Mouse (Mus musculus): ENCODE measurements around the gene Zfp385b. TPM values are rescaled to one million over a fixed set of nuclear protein-coding genes. Genes with fewer than 3 reads are reported as not detected.

Gene Zfp385b
- polyA plus RNA-seq, 1 experiment from 2014 or later = 0.85 TPM

DNA sequence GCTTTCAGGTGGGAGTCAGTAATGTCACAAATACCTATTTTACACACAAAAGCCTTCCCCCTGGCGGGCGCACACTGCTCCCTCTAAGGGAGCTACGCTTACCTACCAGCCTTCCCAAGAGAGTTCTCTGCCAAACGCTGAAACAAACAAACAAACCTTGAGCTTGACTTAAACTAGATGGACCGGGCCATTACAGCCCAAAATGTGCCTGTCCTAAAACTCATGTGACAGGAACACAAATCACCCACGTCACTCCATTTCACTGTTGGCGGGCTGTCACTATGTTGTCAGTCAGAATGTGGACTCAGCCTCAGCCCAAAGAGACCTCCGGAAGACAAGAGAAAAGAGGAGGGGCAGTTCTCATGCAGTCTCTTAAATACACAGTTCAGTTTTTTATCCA lies 300.7 kb downstream of the Zfp385b start:
- Histone ChIP-seq H3K4me3 (peak overlapping the region; percentile 56), H3K27me3 (replicated peaks; ENCODE audit: low read depth, poor library complexity, severe bottlenecking) (peaks cover 5% of the 10 kb centered on the region), H3K9me3 (no peaks in the 10 kb centered on the region), H3K27ac (replicated peaks) (no peak overlapping the region), H3K4me1 (peaks cover 18% of the 10 kb centered on the region), H3K36me3 (replicated peaks) (no peaks in the 10 kb centered on the region)
- 5% methylated on average over 8 of the region's 8 CpGs for WGBS
- DNase-seq (ENCODE audit: low spot score) = peak; percentile 17

DNA sequence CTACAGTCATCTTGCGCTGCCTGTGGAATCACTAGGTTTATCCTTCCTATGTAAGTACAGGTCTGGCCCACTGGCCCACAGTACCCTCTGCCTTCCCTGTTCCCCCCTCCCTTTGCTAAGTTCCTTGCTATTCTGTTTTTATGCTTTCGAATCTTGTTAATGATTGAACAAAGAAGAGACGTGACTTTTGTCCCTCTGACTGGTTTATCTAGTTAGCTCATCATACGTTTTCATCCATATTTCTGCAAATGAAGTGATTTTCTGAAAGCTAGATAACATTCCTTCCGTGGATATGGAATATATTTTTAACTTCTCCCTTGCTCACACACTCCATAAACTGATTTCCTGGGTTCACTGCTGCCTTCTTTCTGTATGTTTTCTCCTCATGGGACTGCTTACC lies 302.8 kb downstream of the Zfp385b start:
- no peaks in the 10 kb centered on the region for H3K9me3 ChIP-seq
- no peaks in the 10 kb centered on the region for H3K36me3 ChIP-seq (replicated peaks)
- H3K27ac ChIP-seq (replicated peaks) = no peak overlapping the region
- WGBS = 89% methylated on average over 5 of the region's 5 CpGs
- H3K4me1 ChIP-seq = peaks cover 18% of the 10 kb centered on the region
- DNase-seq (ENCODE audit: low spot score) = no peak
- H3K4me3 ChIP-seq = no peak overlapping the region
- peaks cover 5% of the 10 kb centered on the region for H3K27me3 ChIP-seq (replicated peaks; ENCODE audit: low read depth, poor library complexity, severe bottlenecking)

DNA sequence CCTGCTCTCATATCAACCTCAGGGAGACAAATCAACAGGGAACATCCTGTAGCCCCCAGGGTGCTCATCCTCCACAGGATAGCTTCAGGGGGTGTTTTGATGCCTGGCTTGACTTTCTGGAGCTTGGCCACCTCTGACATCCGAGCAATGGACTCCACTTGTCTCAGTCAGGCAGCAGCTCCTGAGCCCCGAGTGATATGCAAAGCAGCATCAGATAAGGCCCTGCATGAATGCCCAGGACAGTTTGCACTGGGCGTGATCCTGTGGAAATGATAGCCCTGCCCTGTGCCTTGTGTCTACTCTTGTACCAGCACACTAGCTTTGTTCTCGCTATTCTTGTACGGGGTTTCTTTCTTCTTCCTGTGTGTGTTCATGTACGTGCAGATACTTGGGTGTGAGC lies 303.8 kb downstream of the Zfp385b start:
- 69% methylated on average over 6 of the region's 6 CpGs for WGBS
- peaks cover 18% of the 10 kb centered on the region for H3K4me1 ChIP-seq
- H3K9me3 ChIP-seq = no peaks in the 10 kb centered on the region
- H3K27ac ChIP-seq (replicated peaks) = no peak overlapping the region
- no peaks in the 10 kb centered on the region for H3K36me3 ChIP-seq (replicated peaks)
- H3K27me3 ChIP-seq (replicated peaks; ENCODE audit: low read depth, poor library complexity, severe bottlenecking) = peaks cover 5% of the 10 kb centered on the region
- DNase-seq (ENCODE audit: low spot score) = no peak
- no peak overlapping the region for H3K4me3 ChIP-seq

DNA sequence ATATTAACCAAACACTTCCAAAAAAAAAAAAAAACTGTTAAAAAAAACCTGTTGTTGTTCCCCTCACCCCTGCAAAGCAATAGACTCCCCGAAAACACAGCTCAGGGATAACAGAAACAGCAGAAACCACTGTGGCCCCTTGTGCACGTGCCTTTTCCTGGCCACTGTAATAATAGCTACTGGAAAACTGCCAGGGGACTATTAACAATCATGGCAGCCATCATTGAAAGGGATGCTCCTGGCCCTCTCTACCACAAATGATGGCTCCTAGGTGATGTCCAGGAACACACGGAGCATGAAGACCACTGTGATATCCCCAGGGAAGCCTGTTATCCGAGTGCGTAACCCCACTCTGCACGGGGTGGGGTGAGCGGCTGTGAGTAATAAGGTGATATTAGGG lies 304.4 kb downstream of the Zfp385b start:
- H3K27me3 ChIP-seq (replicated peaks; ENCODE audit: low read depth, poor library complexity, severe bottlenecking) = peaks cover 5% of the 10 kb centered on the region
- H3K27ac ChIP-seq (replicated peaks) = no peak overlapping the region
- no peaks in the 10 kb centered on the region for H3K36me3 ChIP-seq (replicated peaks)
- no peak for DNase-seq (ENCODE audit: low spot score)
- no peaks in the 10 kb centered on the region for H3K9me3 ChIP-seq
- 74% methylated on average over 7 of the region's 7 CpGs for WGBS
- no peak overlapping the region for H3K4me3 ChIP-seq
- peaks cover 18% of the 10 kb centered on the region for H3K4me1 ChIP-seq

DNA sequence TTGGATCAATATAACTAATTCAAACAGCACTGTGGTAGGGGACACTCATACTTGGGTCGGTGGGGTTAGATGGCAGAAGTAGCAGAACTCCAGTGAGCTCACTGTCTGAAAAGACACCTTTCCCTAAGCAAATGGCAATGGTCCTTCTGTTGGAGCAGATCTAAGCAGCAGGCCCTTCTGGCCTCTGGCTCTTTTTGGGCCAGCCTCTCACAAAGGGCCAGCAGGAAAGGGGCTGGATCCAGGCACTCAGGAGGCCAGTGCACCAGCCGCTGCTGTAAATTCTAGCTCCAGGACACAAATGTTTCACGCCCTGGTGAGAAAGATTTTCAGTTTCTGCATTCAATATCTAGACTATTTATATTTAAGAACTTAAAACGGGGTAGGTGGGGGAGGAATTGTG lies 305.0 kb downstream of the Zfp385b start:
- Histone ChIP-seq H3K9me3 (no peaks in the 10 kb centered on the region), H3K4me1 (peaks cover 15% of the 10 kb centered on the region), H3K4me3 (no peak overlapping the region), H3K27ac (replicated peaks) (no peak overlapping the region), H3K27me3 (replicated peaks; ENCODE audit: low read depth, poor library complexity, severe bottlenecking) (peaks cover 5% of the 10 kb centered on the region), H3K36me3 (replicated peaks) (no peaks in the 10 kb centered on the region)
- WGBS = 51% methylated on average over 4 of the region's 4 CpGs
- no peak for DNase-seq (ENCODE audit: low spot score)

DNA sequence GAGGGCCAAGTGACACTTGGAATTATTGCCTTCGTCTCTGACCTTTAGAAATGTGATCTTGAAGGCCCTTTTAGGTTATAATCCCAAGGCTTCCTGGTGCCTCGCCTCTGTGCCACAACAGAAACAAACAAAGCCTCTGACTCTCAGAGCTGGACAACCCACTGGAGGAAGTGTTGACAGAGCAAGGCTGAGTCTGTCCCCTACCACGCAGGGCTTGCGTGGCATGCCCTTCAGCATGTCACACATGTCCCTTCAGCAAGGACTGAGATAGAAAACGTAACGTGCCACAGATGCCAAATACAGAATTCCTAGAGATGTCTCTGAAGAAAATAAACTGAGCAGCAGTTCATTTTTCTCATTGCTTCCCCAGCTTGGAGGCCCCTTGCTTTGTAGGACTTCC lies 310.7 kb downstream of the Zfp385b start:
- DNase-seq (ENCODE audit: low spot score) = no peak
- Histone ChIP-seq H3K4me1 (peaks cover 9% of the 10 kb centered on the region), H3K4me3 (no peak overlapping the region), H3K27me3 (replicated peaks; ENCODE audit: low read depth, poor library complexity, severe bottlenecking) (no peaks in the 10 kb centered on the region; the same call in 1 of the 2 replicates), H3K36me3 (replicated peaks) (no peaks in the 10 kb centered on the region), H3K9me3 (no peaks in the 10 kb centered on the region), H3K27ac (replicated peaks) (no peak overlapping the region)
- 76% methylated on average over 6 of the region's 6 CpGs for WGBS

DNA sequence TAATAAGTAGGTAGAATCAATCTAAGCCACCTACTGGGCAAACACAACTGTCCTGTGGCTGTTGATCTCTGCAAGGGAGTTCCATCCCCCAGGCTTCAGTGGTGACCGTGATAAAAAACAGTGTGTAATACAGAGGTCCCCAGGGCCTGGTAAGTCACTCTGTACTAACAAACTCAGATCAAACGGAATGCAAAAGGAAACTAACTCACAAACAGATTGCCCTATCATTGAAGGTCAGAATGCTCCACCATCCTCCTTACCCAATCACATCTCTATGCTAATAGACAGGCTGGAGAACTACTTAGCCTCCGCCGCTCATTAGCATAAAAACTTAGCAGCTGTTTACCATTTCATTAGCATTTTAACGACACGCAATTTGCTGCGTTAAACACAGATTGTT lies 313.1 kb downstream of the Zfp385b start:
- WGBS = 8% methylated on average over 7 of the region's 7 CpGs
- DNase-seq (ENCODE audit: low spot score) = no peak
- H3K9me3 ChIP-seq = no peaks in the 10 kb centered on the region
- peaks cover 9% of the 10 kb centered on the region for H3K4me1 ChIP-seq
- no peaks in the 10 kb centered on the region for H3K36me3 ChIP-seq (replicated peaks)
- no peaks in the 10 kb centered on the region; the same call in 1 of the 2 replicates for H3K27me3 ChIP-seq (replicated peaks; ENCODE audit: low read depth, poor library complexity, severe bottlenecking)
- H3K27ac ChIP-seq (replicated peaks) = no peak overlapping the region
- H3K4me3 ChIP-seq = peak overlapping the region; percentile 38

DNA sequence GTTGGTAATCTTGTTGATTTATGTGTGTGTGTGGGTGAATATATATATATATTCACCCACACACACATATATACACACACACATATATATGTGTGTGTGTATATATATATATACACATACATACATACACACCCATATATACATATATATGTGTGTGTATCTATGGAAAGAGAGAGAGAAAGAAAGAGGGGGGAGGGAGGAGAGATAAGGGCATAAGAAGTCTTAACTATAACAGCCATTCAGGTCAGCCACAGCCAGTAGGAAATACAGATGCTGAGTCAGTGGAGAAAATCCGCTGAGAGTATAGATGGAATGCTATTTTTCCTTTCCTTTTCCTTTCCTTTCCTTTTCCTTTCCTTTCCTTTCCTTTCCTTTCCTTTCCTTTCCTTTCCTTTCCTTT lies 313.8 kb downstream of the Zfp385b start:
- Histone ChIP-seq H3K27me3 (replicated peaks; ENCODE audit: low read depth, poor library complexity, severe bottlenecking) (no peaks in the 10 kb centered on the region; the same call in 1 of the 2 replicates), H3K36me3 (replicated peaks) (no peaks in the 10 kb centered on the region), H3K4me3 (no peak overlapping the region), H3K4me1 (peaks cover 9% of the 10 kb centered on the region), H3K9me3 (no peaks in the 10 kb centered on the region), H3K27ac (replicated peaks) (no peak overlapping the region)
- DNase-seq (ENCODE audit: low spot score) = no peak
- 86% methylated on average over 1 of the region's 1 CpGs for WGBS

DNA sequence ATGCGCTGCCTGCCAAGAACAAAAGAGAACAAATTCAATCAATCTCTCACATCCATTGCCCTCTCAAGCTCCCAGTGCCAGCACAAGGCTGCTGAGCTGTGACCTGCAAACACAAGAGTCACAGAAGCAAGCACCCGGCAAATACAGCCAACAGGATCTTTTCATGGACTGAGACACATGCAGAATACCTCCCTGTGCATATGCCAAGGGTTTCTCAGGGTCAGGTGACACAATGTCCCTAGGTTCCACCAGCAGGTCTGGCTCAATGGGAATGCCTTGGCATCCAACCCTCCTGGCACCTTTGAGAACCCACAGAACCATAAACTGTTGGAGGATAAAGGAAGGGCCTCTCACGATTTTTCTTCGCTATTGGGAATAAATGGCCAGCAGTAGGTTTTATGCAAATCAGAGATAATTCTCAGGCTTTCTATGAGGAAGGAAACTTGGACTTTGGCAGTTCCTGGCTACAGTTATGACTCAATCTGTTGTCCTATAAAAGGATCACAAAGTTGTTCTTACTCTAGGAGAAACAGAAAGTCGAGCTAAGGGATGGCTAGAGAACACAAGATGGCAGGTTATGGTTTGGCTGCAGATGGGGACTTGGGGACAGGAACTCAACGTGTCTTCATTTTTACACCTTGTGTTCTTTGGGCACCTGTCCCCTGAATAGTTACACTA lies 315.6 kb downstream of the Zfp385b start:
- no peak overlapping the region for H3K27ac ChIP-seq (replicated peaks)
- no peak for DNase-seq (ENCODE audit: low spot score)
- no peaks in the 10 kb centered on the region for H3K36me3 ChIP-seq (replicated peaks)
- H3K9me3 ChIP-seq = no peaks in the 10 kb centered on the region
- no peaks in the 10 kb centered on the region; the same call in 1 of the 2 replicates for H3K27me3 ChIP-seq (replicated peaks; ENCODE audit: low read depth, poor library complexity, severe bottlenecking)
- 88% methylated on average over 6 of the region's 6 CpGs for WGBS
- no peak overlapping the region for H3K4me3 ChIP-seq
- H3K4me1 ChIP-seq = peaks cover 9% of the 10 kb centered on the region

DNA sequence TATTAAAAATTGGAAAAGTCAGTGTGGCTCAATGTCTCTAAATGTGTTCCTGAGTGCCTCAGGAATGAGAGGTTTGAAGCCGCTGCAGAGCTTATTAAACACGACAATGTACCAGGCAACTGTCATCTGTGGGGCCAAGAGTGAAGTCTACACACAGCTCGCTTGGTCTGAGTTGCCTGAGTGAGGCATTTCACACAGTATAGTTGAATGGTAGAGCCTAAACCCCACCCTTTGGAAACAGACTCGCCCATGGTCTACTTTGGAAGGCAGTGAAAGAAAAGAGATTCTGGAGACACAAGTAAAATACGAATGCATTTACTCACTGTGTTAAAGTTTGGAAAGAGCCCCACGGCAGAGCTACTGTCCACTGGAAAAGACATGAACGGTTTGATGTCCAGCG lies 316.2 kb downstream of the Zfp385b start:
- H3K4me3 ChIP-seq = no peak overlapping the region
- no peak overlapping the region for H3K27ac ChIP-seq (replicated peaks)
- H3K27me3 ChIP-seq (replicated peaks; ENCODE audit: low read depth, poor library complexity, severe bottlenecking) = no peaks in the 10 kb centered on the region; the same call in 1 of the 2 replicates
- no peaks in the 10 kb centered on the region for H3K36me3 ChIP-seq (replicated peaks)
- 86% methylated on average over 8 of the region's 8 CpGs for WGBS
- no peak for DNase-seq (ENCODE audit: low spot score)
- H3K4me1 ChIP-seq = peaks cover 9% of the 10 kb centered on the region
- H3K9me3 ChIP-seq = no peaks in the 10 kb centered on the region

DNA sequence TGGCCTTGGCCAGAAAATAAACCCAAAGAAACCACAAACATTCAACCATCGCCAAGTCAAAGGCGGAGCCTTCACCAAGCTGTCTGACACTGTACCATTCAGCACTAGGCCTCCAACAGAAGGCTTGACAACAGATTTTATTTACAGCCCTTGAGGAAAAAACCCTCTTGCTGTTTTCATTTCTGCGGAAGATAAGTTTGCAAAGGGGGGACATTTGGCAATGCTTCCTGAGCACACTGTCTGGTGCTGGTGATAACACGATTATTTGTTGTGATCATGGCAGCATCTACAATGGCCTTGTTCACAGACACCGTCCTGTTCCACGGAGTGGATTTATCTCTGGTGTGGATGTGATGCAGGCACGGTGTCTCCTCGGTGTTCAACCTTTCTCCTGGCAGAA lies 317.0 kb downstream of the Zfp385b start:
- no peak for DNase-seq (ENCODE audit: low spot score)
- Histone ChIP-seq H3K4me1 (peaks cover 9% of the 10 kb centered on the region), H3K9me3 (no peaks in the 10 kb centered on the region), H3K4me3 (no peak overlapping the region), H3K27ac (replicated peaks) (no peak overlapping the region), H3K27me3 (replicated peaks; ENCODE audit: low read depth, poor library complexity, severe bottlenecking) (no peaks in the 10 kb centered on the region; the same call in 1 of the 2 replicates), H3K36me3 (replicated peaks) (no peaks in the 10 kb centered on the region)
- WGBS = 91% methylated on average over 8 of the region's 8 CpGs

DNA sequence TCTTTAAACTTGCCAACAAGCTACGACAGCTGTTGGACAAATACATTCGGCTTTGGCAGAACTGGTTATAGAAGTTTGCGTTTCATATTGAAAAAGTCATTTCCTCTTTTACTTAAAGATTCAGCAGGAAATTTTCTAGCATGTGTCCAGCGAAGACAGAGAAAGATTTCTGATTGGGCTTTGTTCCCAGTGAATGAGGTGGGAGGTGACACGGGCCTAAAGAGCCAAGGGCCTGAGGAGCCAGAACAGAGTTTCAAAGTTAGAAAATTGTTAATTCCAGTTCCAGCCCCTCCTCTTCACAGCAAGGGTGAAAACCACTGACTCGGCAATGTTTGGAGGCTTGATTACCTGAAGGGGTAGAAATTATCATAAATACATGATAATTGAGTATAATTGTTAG lies 319.0 kb downstream of the Zfp385b start:
- H3K27ac ChIP-seq (replicated peaks) = no peak overlapping the region
- 73% methylated on average over 6 of the region's 6 CpGs for WGBS
- no peaks in the 10 kb centered on the region for H3K4me1 ChIP-seq
- H3K4me3 ChIP-seq = no peak overlapping the region
- no peaks in the 10 kb centered on the region for H3K9me3 ChIP-seq
- no peaks in the 10 kb centered on the region; the same call in 1 of the 2 replicates for H3K27me3 ChIP-seq (replicated peaks; ENCODE audit: low read depth, poor library complexity, severe bottlenecking)
- H3K36me3 ChIP-seq (replicated peaks) = no peaks in the 10 kb centered on the region
- no peak for DNase-seq (ENCODE audit: low spot score)

DNA sequence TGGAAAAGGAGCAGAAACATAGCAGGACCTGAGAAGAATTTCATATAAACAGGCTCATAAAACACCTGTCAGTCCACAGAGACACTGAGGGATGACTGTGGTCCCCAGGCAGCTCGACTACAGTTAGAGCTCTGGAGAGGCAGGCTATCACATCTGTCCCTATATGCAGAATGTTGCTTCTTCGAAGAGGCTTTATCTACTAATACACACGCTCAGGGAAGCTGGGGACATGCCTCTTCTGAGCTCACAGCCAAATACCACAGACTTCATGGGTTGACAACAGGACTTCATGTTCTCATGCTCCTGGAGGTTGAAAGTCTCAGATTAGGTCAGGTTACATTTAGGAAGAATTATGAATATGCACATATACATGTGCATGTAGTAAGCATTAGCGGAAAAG lies 321.1 kb downstream of the Zfp385b start:
- H3K36me3 ChIP-seq (replicated peaks) = no peaks in the 10 kb centered on the region
- H3K9me3 ChIP-seq = no peaks in the 10 kb centered on the region
- H3K4me1 ChIP-seq = no peaks in the 10 kb centered on the region
- 87% methylated on average over 4 of the region's 4 CpGs for WGBS
- no peaks in the 10 kb centered on the region for H3K27me3 ChIP-seq (replicated peaks; ENCODE audit: low read depth, poor library complexity, severe bottlenecking)
- no peak overlapping the region for H3K4me3 ChIP-seq
- H3K27ac ChIP-seq (replicated peaks) = no peak overlapping the region
- no peak for DNase-seq (ENCODE audit: low spot score)
